Mouse (Mus musculus): ENCODE measurements around the gene Efna4.

DNA sequence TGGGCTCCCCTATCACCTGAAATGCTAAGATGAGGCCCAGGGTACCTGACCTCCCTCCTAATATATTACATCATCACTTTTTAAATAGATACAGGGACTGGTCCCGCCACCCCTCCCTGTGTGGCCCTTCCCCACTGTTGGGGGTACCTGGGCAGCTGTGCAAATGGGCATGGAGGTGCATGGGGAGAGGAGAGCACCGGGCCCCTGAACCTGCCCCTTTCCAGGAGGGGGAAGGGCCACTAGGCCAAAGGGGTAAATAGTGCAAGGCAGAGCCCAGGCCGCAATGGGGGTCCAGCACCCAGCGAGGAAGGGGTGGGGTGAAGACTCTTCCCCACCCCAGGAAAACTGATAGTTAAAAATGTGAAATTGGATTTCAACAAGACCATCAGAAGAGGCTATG, 40.0 kb upstream of the Efna4 start:
- no peak for TF ChIP-seq EP300 (IDR thresholded peaks at IDR 0.05; ENCODE audit: low read depth)
- TF ChIP-seq CTCF (IDR thresholded peaks at IDR 0.05; ENCODE audit: low read depth): no peak

All from liver, postnatal 0 days (tissue).